Mouse (Mus musculus): ENCODE results near the gene Ldb1. TPM values are rescaled to one million over a fixed set of nuclear protein-coding genes. Genes with fewer than 3 reads are reported as not detected.

Gene Ldb1
- total RNA-seq, 1 experiment from 2014 or later: 203 TPM

- no peak for ATAC-seq (replicated peaks in 1 of 2; ENCODE audit: insufficient read depth in 1 of 2, low FRiP score in 2 of 2, low TSS enrichment in 1 of 2, low read depth in 1 of 2, poor library complexity in 2 of 2, severe bottlenecking in 2 of 2)
Observed at GRCm38 (mm10) chr19:46049129-46049528, 4.1 kb upstream of the Ldb1 start.

DNA sequence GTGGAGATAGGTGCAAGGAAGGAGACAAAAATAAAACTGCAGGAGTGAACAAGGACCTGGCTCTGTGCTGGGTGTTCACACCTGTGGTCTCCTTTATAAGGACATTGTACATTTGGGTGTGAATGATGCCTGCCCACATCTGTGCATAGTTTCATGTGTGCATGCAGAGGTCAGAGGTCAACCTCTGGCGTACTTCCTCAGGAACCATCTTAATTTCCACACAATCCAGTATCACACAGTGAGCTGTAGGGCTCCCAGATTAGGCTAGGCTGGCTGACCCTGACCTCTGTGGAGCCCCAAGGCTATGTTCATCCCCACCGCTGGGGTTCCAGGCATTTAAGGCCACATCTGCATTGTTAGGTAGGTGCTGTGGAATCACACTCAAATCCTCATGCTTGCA, 2.4 kb upstream of the Ldb1 start:
- no peak for ATAC-seq (replicated peaks in 1 of 2; ENCODE audit: insufficient read depth in 1 of 2, low FRiP score in 2 of 2, low TSS enrichment in 1 of 2, low read depth in 1 of 2, poor library complexity in 2 of 2, severe bottlenecking in 2 of 2)

DNA sequence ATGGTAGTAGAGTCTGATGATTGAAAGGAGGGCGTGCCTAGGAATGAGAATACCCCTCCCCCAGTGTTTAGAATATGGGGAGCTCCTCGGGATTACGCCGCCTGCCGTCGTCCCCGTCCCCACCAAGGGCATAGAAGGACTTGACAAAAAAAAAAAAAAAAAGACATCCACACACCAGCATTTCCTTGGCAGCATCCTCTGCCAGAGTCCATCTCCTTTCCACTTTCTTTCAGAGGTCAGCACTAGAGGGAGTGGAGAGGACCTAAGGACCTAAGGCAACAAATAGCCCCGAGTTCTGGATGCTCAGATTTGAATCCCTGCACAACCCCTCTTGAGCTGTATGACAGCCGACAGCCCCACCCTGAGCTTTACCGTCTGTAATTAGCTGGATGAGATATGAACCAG, 1.6 kb upstream of the Ldb1 start:
- ATAC-seq (replicated peaks in 1 of 2; ENCODE audit: insufficient read depth in 1 of 2, low FRiP score in 2 of 2, low TSS enrichment in 1 of 2, low read depth in 1 of 2, poor library complexity in 2 of 2, severe bottlenecking in 2 of 2): no peak

GRCm38 (mm10) chr19:46045696-46046311, 790 bp upstream of the Ldb1 start:
- no peak for ATAC-seq (replicated peaks in 1 of 2; ENCODE audit: insufficient read depth in 1 of 2, low FRiP score in 2 of 2, low TSS enrichment in 1 of 2, low read depth in 1 of 2, poor library complexity in 2 of 2, severe bottlenecking in 2 of 2)

- ATAC-seq (replicated peaks in 1 of 2; ENCODE audit: insufficient read depth in 1 of 2, low FRiP score in 2 of 2, low TSS enrichment in 1 of 2, low read depth in 1 of 2, poor library complexity in 2 of 2, severe bottlenecking in 2 of 2): no peak
Observed at GRCm38 (mm10) chr19:46044271-46044992, 582 bp downstream of the Ldb1 start, which contains the start of gene Pprc1. Pprc1 (plus strand) TSS chr19:46044886.

- no peak for ATAC-seq (replicated peaks in 1 of 2; ENCODE audit: insufficient read depth in 1 of 2, low FRiP score in 2 of 2, low TSS enrichment in 1 of 2, low read depth in 1 of 2, poor library complexity in 2 of 2, severe bottlenecking in 2 of 2)
Observed at GRCm38 (mm10) chr19:46043380-46043779, 1.6 kb downstream of the Ldb1 start.

DNA sequence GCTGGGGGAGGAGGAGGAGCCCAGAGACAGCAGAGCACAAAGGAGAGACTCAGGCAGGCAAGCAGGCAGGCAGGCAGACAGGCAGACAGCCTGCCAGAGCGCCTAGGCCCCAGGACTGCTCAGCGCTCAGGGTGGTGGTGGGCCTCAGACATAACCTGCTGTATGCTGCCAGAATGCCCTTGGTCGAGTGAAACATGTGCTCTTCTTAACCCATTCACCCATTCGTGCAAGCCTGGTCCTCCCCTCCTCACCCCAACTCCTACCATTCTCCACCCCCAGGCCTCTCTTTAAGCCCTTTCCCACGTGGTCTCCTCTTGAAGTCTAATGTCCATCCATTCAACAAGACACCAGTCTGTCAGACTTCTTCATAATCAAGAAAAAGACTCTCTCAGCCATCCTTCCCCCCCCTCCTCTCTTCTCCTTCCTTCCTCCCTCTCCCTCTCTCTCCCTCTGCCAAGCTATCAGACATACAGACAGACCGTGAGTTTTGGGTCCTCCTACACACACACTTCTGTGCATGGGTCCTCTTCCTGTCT, 2.5 kb downstream of the Ldb1 start:
- ATAC-seq (replicated peaks in 1 of 2; ENCODE audit: insufficient read depth in 1 of 2, low FRiP score in 2 of 2, low TSS enrichment in 1 of 2, low read depth in 1 of 2, poor library complexity in 2 of 2, severe bottlenecking in 2 of 2): no peak

GRCm38 (mm10) chr19:46041933-46042475, 3.0 kb downstream of the Ldb1 start:
- ATAC-seq (replicated peaks in 1 of 2; ENCODE audit: insufficient read depth in 1 of 2, low FRiP score in 2 of 2, low TSS enrichment in 1 of 2, low read depth in 1 of 2, poor library complexity in 2 of 2, severe bottlenecking in 2 of 2): peak in 1 of 2 experiments; percentile 23; a peak in 1 of 4 replicates

DNA sequence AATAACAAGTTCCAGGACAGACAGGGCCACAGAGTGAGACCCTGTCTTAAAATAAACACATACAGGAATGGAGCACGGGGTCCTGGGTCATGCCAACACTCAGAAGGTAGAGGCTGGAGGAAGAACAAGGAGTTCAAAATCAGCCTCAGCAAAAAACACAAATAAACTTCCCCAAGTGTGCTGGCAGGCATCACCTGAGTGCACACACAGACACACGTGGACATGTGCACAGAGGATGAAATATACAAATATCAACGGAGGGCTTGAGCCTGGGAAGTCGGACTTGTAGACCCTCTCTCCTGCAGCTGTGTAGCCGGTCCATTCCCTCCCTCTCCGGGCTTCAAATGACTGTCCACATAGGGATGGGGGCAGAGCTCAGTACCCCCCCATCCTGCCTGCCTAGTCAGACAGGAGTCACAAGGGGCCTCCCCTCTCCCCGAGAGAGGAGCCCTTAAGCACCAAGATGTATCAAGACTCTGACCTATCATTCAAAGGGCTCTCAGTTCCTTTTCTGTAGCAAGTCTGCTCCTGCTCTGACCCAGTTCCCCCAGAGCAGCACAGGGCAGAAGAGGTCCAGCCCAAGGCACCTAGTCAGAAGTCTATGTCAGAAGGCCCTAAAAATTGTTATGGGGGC, 3.6 kb downstream of the Ldb1 start:
- no peak for ATAC-seq (replicated peaks in 1 of 2; ENCODE audit: insufficient read depth in 1 of 2, low FRiP score in 2 of 2, low TSS enrichment in 1 of 2, low read depth in 1 of 2, poor library complexity in 2 of 2, severe bottlenecking in 2 of 2)

- ATAC-seq (replicated peaks in 1 of 2; ENCODE audit: insufficient read depth in 1 of 2, low FRiP score in 2 of 2, low TSS enrichment in 1 of 2, low read depth in 1 of 2, poor library complexity in 2 of 2, severe bottlenecking in 2 of 2): no peak
Observed at GRCm38 (mm10) chr19:46040149-46040902, 4.7 kb downstream of the Ldb1 start.

- peak; percentile 77 to 88 for ATAC-seq (replicated peaks in 1 of 2; ENCODE audit: insufficient read depth in 1 of 2, low FRiP score in 2 of 2, low TSS enrichment in 1 of 2, low read depth in 1 of 2, poor library complexity in 2 of 2, severe bottlenecking in 2 of 2)
Observed at GRCm38 (mm10) chr19:46039478-46039877, 5.5 kb downstream of the Ldb1 start.

GRCm38 (mm10) chr19:46038851-46039260, 6.2 kb downstream of the Ldb1 start:
- ATAC-seq (replicated peaks in 1 of 2; ENCODE audit: insufficient read depth in 1 of 2, low FRiP score in 2 of 2, low TSS enrichment in 1 of 2, low read depth in 1 of 2, poor library complexity in 2 of 2, severe bottlenecking in 2 of 2): no peak

GRCm38 (mm10) chr19:46037925-46038850, 6.8 kb downstream of the Ldb1 start:
- no peak for ATAC-seq (replicated peaks in 1 of 2; ENCODE audit: insufficient read depth in 1 of 2, low FRiP score in 2 of 2, low TSS enrichment in 1 of 2, low read depth in 1 of 2, poor library complexity in 2 of 2, severe bottlenecking in 2 of 2)

GRCm38 (mm10) chr19:46037243-46037924, 7.6 kb downstream of the Ldb1 start:
- no peak for ATAC-seq (replicated peaks in 1 of 2; ENCODE audit: insufficient read depth in 1 of 2, low FRiP score in 2 of 2, low TSS enrichment in 1 of 2, low read depth in 1 of 2, poor library complexity in 2 of 2, severe bottlenecking in 2 of 2)

GRCm38 (mm10) chr19:46036477-46037242, 8.4 kb downstream of the Ldb1 start:
- ATAC-seq (replicated peaks in 1 of 2; ENCODE audit: insufficient read depth in 1 of 2, low FRiP score in 2 of 2, low TSS enrichment in 1 of 2, low read depth in 1 of 2, poor library complexity in 2 of 2, severe bottlenecking in 2 of 2): no peak
